Mouse (Mus musculus) myocyte (in vitro differentiated cells): ENCODE data around the gene Bcl9.

Experiments
- POLR2A ChIP-seq: IDR thresholded peaks from one replicate; pipeline ENCODE4 v1.6.1; 2011; ENCODE audit warnings: low read depth, mild to moderate bottlenecking, control low read depth, moderate library complexity; ENCODE audit not compliant: insufficient read length
- USF1 ChIP-seq: IDR thresholded peaks from one replicate; pipeline ENCODE4 v1.6.1; 2011; ENCODE audit warnings: low read depth, mild to moderate bottlenecking, control low read depth, moderate library complexity

DNA sequence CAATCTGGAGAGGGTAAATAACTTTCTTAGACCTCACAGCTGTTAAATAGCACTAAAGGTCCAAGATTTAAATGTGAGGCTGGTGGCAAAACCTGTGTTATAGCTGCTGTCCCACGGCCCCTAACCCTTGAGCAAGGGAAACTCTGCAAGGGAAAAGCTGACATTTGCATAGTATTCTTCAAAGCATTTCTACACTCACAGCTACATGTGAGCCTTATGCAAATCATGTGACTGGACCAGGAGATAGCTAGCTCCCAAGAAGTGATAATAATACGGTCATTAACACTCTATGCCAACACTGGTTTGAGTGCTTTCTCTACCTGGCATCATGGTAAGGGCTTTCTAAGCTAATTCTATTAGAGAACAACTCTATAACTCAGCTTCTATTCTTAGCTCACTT lies 60.3 kb downstream of the Bcl9 start:
- TF ChIP-seq POLR2A = no peak
- no peak for TF ChIP-seq USF1
